Mouse (Mus musculus): ENCODE data around the gene Snx29.

GRCm38 (mm10) chr16:11457136-11457535, 134.4 kb downstream of the Snx29 start:
- no peak for TF ChIP-seq CTCF (IDR thresholded peaks at IDR 0.05; ENCODE audit: borderline replicate concordance, control insufficient read depth, extremely low read depth, insufficient read depth, low read length, poor library complexity)
- no peak for TF ChIP-seq POLR2A (IDR thresholded peaks at IDR 0.05; ENCODE audit: control insufficient read depth, extremely low read depth, insufficient read depth, low read length, poor library complexity)
